Mouse (Mus musculus): ENCODE measurements around the gene Gm45234. TPM values are rescaled to one million over a fixed set of nuclear protein-coding genes. Genes with fewer than 3 reads are reported as not detected.

The Gm45234 gene
- polyA plus RNA-seq, 1 experiment from 2014 or later = not detected

- 66% methylated on average over 20 of the region's 20 CpGs for WGBS
- Histone ChIP-seq H3K27me3 (replicated peaks; ENCODE audit: control insufficient read depth, insufficient read depth, low read length) (no peaks in the 10 kb centered on the region), H3K9me3 (ENCODE audit: control insufficient read depth, low read length) (no peaks in the 10 kb centered on the region), H3K4me3 (ENCODE audit: low read depth, low read length) (peak overlapping the region; percentile 37), H3K4me1 (ENCODE audit: control insufficient read depth, insufficient read depth, low read length) (peaks cover 5% of the 10 kb centered on the region), H3K4me2 (ENCODE audit: low read depth, low read length) (peak overlapping the region; percentile 43), H3K9ac (ENCODE audit: low read depth, low read length) (no peak overlapping the region), H3K27ac (replicated peaks; ENCODE audit: low read depth, low read length) (peak overlapping the region; percentile 19; the same call in 1 of the 2 replicates), H3K36me3 (ENCODE audit: control insufficient read depth, insufficient read depth, low read length) (peaks cover 47% of the 10 kb centered on the region)
- ATAC-seq (ENCODE audit: low read depth) (no peak), DNase-seq (ENCODE audit: low spot score) (peak; percentile 75)
Observed at GRCm38 (mm10) chr6:124716864-124717490, 38.8 kb downstream of the Gm45234 start.

- Histone ChIP-seq H3K4me2 (ENCODE audit: low read depth, low read length) (peak overlapping the region; percentile 96), H3K4me1 (ENCODE audit: control insufficient read depth, insufficient read depth, low read length) (peaks cover 16% of the 10 kb centered on the region), H3K27me3 (replicated peaks; ENCODE audit: control insufficient read depth, insufficient read depth, low read length) (no peaks in the 10 kb centered on the region), H3K36me3 (ENCODE audit: control insufficient read depth, insufficient read depth, low read length) (peaks cover 56% of the 10 kb centered on the region), H3K27ac (replicated peaks; ENCODE audit: low read depth, low read length) (peak overlapping the region; percentile 84; the same call in 1 of the 2 replicates), H3K9ac (ENCODE audit: low read depth, low read length) (peak overlapping the region; percentile 96), H3K9me3 (ENCODE audit: control insufficient read depth, low read length) (no peaks in the 10 kb centered on the region), H3K4me3 (ENCODE audit: low read depth, low read length) (peak overlapping the region; percentile 99)
- WGBS = 13% methylated on average over 11 of the region's 11 CpGs
- DNase-seq (ENCODE audit: low spot score) (no peak), ATAC-seq (ENCODE audit: low read depth) (no peak)
Observed at GRCm38 (mm10) chr6:124712918-124713317, 42.9 kb downstream of the Gm45234 start.

GRCm38 (mm10) chr6:124711824-124712782, 43.7 kb downstream of the Gm45234 start, which contains the start of the genes Emg1 and Phb2:
TSS of gene Emg1 (minus strand) at chr6:124712178.
TSS of gene Phb2 (plus strand) at chr6:124712336.
- peaks cover 56% of the 10 kb centered on the region for H3K36me3 ChIP-seq (ENCODE audit: control insufficient read depth, insufficient read depth, low read length)
- H3K4me2 ChIP-seq (ENCODE audit: low read depth, low read length) = peak within 1 kb of the TSS; percentile 96
- ATAC-seq (ENCODE audit: low read depth) = peak; percentile 96

GRCm38 (mm10) chr6:124708289-124708889, 47.4 kb downstream of the Gm45234 start:
- DNase-seq (ENCODE audit: low spot score) (no peak), ATAC-seq (ENCODE audit: low read depth) (no peak)
- peaks cover 15% of the 10 kb centered on the region for H3K4me1 ChIP-seq (ENCODE audit: control insufficient read depth, insufficient read depth, low read length)
- 95% methylated on average over 10 of the region's 10 CpGs for WGBS
- no peak overlapping the region for H3K9ac ChIP-seq (ENCODE audit: low read depth, low read length)
- H3K9me3 ChIP-seq (ENCODE audit: control insufficient read depth, low read length) = no peaks in the 10 kb centered on the region
- no peak overlapping the region for H3K4me2 ChIP-seq (ENCODE audit: low read depth, low read length)
- H3K4me3 ChIP-seq (ENCODE audit: low read depth, low read length) = no peak overlapping the region
- no peak overlapping the region for H3K27ac ChIP-seq (replicated peaks; ENCODE audit: low read depth, low read length)
- H3K36me3 ChIP-seq (ENCODE audit: control insufficient read depth, insufficient read depth, low read length) = peaks cover 49% of the 10 kb centered on the region
- H3K27me3 ChIP-seq (replicated peaks; ENCODE audit: control insufficient read depth, insufficient read depth, low read length) = no peaks in the 10 kb centered on the region

More at GRCm38 (mm10) chr6:124711824-124712782, 43.7 kb downstream of the Gm45234 start, which contains the start of the genes Emg1 and Phb2:
- Histone ChIP-seq H3K27me3 (replicated peaks; ENCODE audit: control insufficient read depth, insufficient read depth, low read length) (no peaks in the 10 kb centered on the region), H3K4me3 (ENCODE audit: low read depth, low read length) (peak within 1 kb of the TSS; percentile 99), H3K4me1 (ENCODE audit: control insufficient read depth, insufficient read depth, low read length) (peaks cover 16% of the 10 kb centered on the region), H3K9me3 (ENCODE audit: control insufficient read depth, low read length) (no peaks in the 10 kb centered on the region), H3K27ac (replicated peaks; ENCODE audit: low read depth, low read length) (peak within 1 kb of the TSS; percentile 84), H3K9ac (ENCODE audit: low read depth, low read length) (peak within 1 kb of the TSS; percentile 96)
- WGBS = under 1% methylated on average over 50 of the region's 76 CpGs
- DNase-seq (ENCODE audit: low spot score) = peak; percentile 99

- 80% methylated on average over 5 of the region's 5 CpGs for WGBS
- H3K36me3 ChIP-seq (ENCODE audit: control insufficient read depth, insufficient read depth, low read length) = peaks cover 70% of the 10 kb centered on the region
- H3K27ac ChIP-seq (replicated peaks; ENCODE audit: low read depth, low read length) = no peak overlapping the region
- H3K4me1 ChIP-seq (ENCODE audit: control insufficient read depth, insufficient read depth, low read length) = peaks cover 9% of the 10 kb centered on the region
- ATAC-seq (ENCODE audit: low read depth) = no peak
- DNase-seq (ENCODE audit: low spot score) = no peak
- H3K9ac ChIP-seq (ENCODE audit: low read depth, low read length) = no peak overlapping the region
- H3K9me3 ChIP-seq (ENCODE audit: control insufficient read depth, low read length) = no peaks in the 10 kb centered on the region
- no peaks in the 10 kb centered on the region for H3K27me3 ChIP-seq (replicated peaks; ENCODE audit: control insufficient read depth, insufficient read depth, low read length)
- H3K4me3 ChIP-seq (ENCODE audit: low read depth, low read length) = no peak overlapping the region
- H3K4me2 ChIP-seq (ENCODE audit: low read depth, low read length) = no peak overlapping the region
Observed at GRCm38 (mm10) chr6:124706061-124706627, 49.7 kb downstream of the Gm45234 start.

GRCm38 (mm10) chr6:124704417-124704816, 51.4 kb downstream of the Gm45234 start:
- no peaks in the 10 kb centered on the region for H3K9me3 ChIP-seq (ENCODE audit: control insufficient read depth, low read length)
- H3K4me2 ChIP-seq (ENCODE audit: low read depth, low read length) = no peak overlapping the region
- no peaks in the 10 kb centered on the region for H3K27me3 ChIP-seq (replicated peaks; ENCODE audit: control insufficient read depth, insufficient read depth, low read length)
- H3K4me3 ChIP-seq (ENCODE audit: low read depth, low read length) = no peak overlapping the region
- H3K4me1 ChIP-seq (ENCODE audit: control insufficient read depth, insufficient read depth, low read length) = no peaks in the 10 kb centered on the region
- no peak for ATAC-seq (ENCODE audit: low read depth)
- H3K27ac ChIP-seq (replicated peaks; ENCODE audit: low read depth, low read length) = no peak overlapping the region
- peaks cover 87% of the 10 kb centered on the region for H3K36me3 ChIP-seq (ENCODE audit: control insufficient read depth, insufficient read depth, low read length)
- WGBS = 85% methylated on average over 2 of the region's 2 CpGs
- no peak for DNase-seq (ENCODE audit: low spot score)
- no peak overlapping the region for H3K9ac ChIP-seq (ENCODE audit: low read depth, low read length)

GRCm38 (mm10) chr6:124703789-124704188, 52.0 kb downstream of the Gm45234 start:
- H3K36me3 ChIP-seq (ENCODE audit: control insufficient read depth, insufficient read depth, low read length) = peaks cover 92% of the 10 kb centered on the region
- 78% methylated on average over 6 of the region's 7 CpGs for WGBS
- ATAC-seq (ENCODE audit: low read depth) = no peak

GRCm38 (mm10) chr6:124702784-124703103, 53.1 kb downstream of the Gm45234 start:
- no peak overlapping the region for H3K27ac ChIP-seq (replicated peaks; ENCODE audit: low read depth, low read length)
- H3K36me3 ChIP-seq (ENCODE audit: control insufficient read depth, insufficient read depth, low read length) = peaks cover 83% of the 10 kb centered on the region
- H3K4me1 ChIP-seq (ENCODE audit: control insufficient read depth, insufficient read depth, low read length) = no peaks in the 10 kb centered on the region
- no peaks in the 10 kb centered on the region for H3K9me3 ChIP-seq (ENCODE audit: control insufficient read depth, low read length)
- no peak overlapping the region for H3K4me2 ChIP-seq (ENCODE audit: low read depth, low read length)
- no peak overlapping the region for H3K4me3 ChIP-seq (ENCODE audit: low read depth, low read length)
- 35% methylated on average over 3 of the region's 3 CpGs for WGBS
- ATAC-seq (ENCODE audit: low read depth) (peak; percentile 76), DNase-seq (ENCODE audit: low spot score) (peak; percentile 75)
- no peak overlapping the region for H3K9ac ChIP-seq (ENCODE audit: low read depth, low read length)
- no peaks in the 10 kb centered on the region for H3K27me3 ChIP-seq (replicated peaks; ENCODE audit: control insufficient read depth, insufficient read depth, low read length)

More at GRCm38 (mm10) chr6:124703789-124704188, 52.0 kb downstream of the Gm45234 start:
- Histone ChIP-seq H3K4me1 (ENCODE audit: control insufficient read depth, insufficient read depth, low read length) (no peaks in the 10 kb centered on the region), H3K9me3 (ENCODE audit: control insufficient read depth, low read length) (no peaks in the 10 kb centered on the region), H3K27ac (replicated peaks; ENCODE audit: low read depth, low read length) (no peak overlapping the region), H3K4me3 (ENCODE audit: low read depth, low read length) (no peak overlapping the region), H3K9ac (ENCODE audit: low read depth, low read length) (no peak overlapping the region), H3K4me2 (ENCODE audit: low read depth, low read length) (no peak overlapping the region), H3K27me3 (replicated peaks; ENCODE audit: control insufficient read depth, insufficient read depth, low read length) (no peaks in the 10 kb centered on the region)
- DNase-seq (ENCODE audit: low spot score) = no peak

Measured in embryonic facial prominence, embryonic 14.5 days (tissue).